Mouse (Mus musculus): ENCODE results near the gene Gm29797.

The Gm29797 gene

DNA sequence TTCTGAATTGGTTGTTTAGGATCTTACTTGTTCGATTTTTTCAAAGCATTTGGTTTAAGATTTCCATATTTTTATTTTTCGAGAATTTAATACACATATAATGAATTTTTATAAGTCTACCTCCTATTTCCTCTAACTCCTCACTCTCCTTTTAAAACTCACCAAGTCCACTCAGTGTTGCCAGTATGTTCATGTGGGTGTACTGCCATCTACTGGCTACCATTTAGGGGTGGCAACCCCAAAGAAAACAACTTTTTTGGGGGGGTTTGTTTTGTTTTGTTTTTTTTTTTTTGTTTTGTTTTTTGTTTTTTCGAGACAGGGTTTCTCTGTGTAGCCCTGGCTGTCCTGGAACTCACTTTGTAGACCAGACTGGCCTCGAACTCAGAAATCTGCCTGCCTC, 49.8 kb downstream of the Gm29797 start:
- no peak for DNase-seq
